Mouse (Mus musculus) heart, embryonic 14.5 days (tissue): ENCODE data around the gene AL607142.1. TPM values are rescaled to one million over a fixed set of nuclear protein-coding genes. Genes with fewer than 3 reads are reported as not detected.

ENCODE experiments used
- ATAC-seq: fragments of 200-750 bp; cut with Nextera tagmentation; 2 replicates; pipeline ENCODE4 v1.8.0; 2017; ENCODE audit warnings: low read depth, moderate TSS enrichment; ENCODE audit not compliant: insufficient number of reproducible peaks, insufficient read depth, low FRiP score
- H3K27ac ChIP-seq, 2 experiments: fragments of 200-500 bp in 1 of 2; fragments of 300-500 bp in 1 of 2; sonication (generic) in 1 of 2; replicated peaks in 1 of 2; 2 replicates each; pipeline ENCODE4 v1.5.1; 2012 to 2014; ENCODE audit warnings: low read depth in 2 of 2, low read length in 2 of 2, control low read depth in 1 of 2, mild to moderate bottlenecking in 1 of 2, mixed read lengths in 1 of 2; ENCODE audit not compliant: control insufficient read depth in 1 of 2, insufficient read depth in 1 of 2
- H3K27me3 ChIP-seq: fragments of 300-500 bp; sonication (generic); 2 replicates; pipeline ENCODE4 v1.6.1; 2014; ENCODE audit warnings: mild to moderate bottlenecking, low read length, control low read depth; ENCODE audit not compliant: control insufficient read depth, insufficient read depth
- H3K36me3 ChIP-seq: fragments of 300-500 bp; sonication (generic); 2 replicates; pipeline ENCODE4 v1.6.1; 2014; ENCODE audit warnings: mild to moderate bottlenecking, control low read depth, low read length, mixed read lengths; ENCODE audit not compliant: control insufficient read depth, insufficient read depth
- H3K4me1 ChIP-seq, 2 experiments: fragments of 200-500 bp in 1 of 2; fragments of 300-500 bp in 1 of 2; sonication (generic) in 1 of 2; 2 replicates each; pipeline ENCODE4 v1.6.1; 2012 to 2014; ENCODE audit warnings: low read length in 2 of 2, control low read depth in 1 of 2, mixed read lengths in 1 of 2; ENCODE audit not compliant: control insufficient read depth in 2 of 2, insufficient read depth in 2 of 2
- H3K4me2 ChIP-seq: fragments of 300-500 bp; sonication (generic); 2 replicates; pipeline ENCODE4 v1.6.1; 2014; ENCODE audit warnings: mild to moderate bottlenecking, low read length
- H3K4me3 ChIP-seq, 2 experiments: fragments of 200-500 bp in 1 of 2; fragments of 300-500 bp in 1 of 2; sonication (generic) in 1 of 2; 2 replicates each; pipeline ENCODE4 v1.5.1; 2012 to 2014; ENCODE audit warnings: low read length in 2 of 2, mild to moderate bottlenecking in 2 of 2, control low read depth in 1 of 2, low read depth in 1 of 2, moderate library complexity in 1 of 2; ENCODE audit not compliant: control insufficient read depth in 1 of 2, insufficient read depth in 1 of 2
- H3K9ac ChIP-seq: fragments of 300-500 bp; sonication (generic); 2 replicates; pipeline ENCODE4 v1.6.1; 2014; ENCODE audit warnings: mild to moderate bottlenecking, low read length
- H3K9me3 ChIP-seq: fragments of 300-500 bp; sonication (generic); 2 replicates; pipeline ENCODE4 v1.6.1; 2016; ENCODE audit warnings: low read length, control low read depth; ENCODE audit not compliant: control insufficient read depth
- WGBS: fragments of 180-500 bp; shearing (Covaris S2); extraction: QIAGEN DNeasy Blood & Tissue Kit; methylation state at CpG from one replicate; pipeline ENCODE4 v1.1.7; 2014; 5-methylcytosine and 5-hydroxymethylcytosine counted together
- polyA plus RNA-seq: library from polyadenylated mRNA; unstranded; fragments of >200 nt; fragmentation: Nextera tagmentation; extraction: Ambion mirVana; gene quantifications from 2 replicates; pipeline ENCODE4 v1.2.1, GENCODE M21; 2014

AL607142.1 gene
- polyA plus RNA-seq, 1 experiment from 2014 or later = not detected

GRCm38 (mm10) chr4:120054145-120054544 is 10.7 kb upstream of the AL607142.1 start:
- Histone ChIP-seq H3K27ac (no peak overlapping the region), H3K36me3 (no peaks in the 10 kb centered on the region), H3K4me1 (no peaks in the 10 kb centered on the region), H3K4me2 (no peak overlapping the region), H3K27me3 (no peaks in the 10 kb centered on the region), H3K9ac (no peak overlapping the region), H3K9me3 (no peaks in the 10 kb centered on the region), H3K4me3 (no peak overlapping the region)
- no peak for ATAC-seq
- 63% methylated on average over 9 of the region's 9 CpGs for WGBS

GRCm38 (mm10) chr4:120056451-120056850 is 8.3 kb upstream of the AL607142.1 start:
- no peak overlapping the region for H3K9ac ChIP-seq
- WGBS = 89% methylated on average over 9 of the region's 9 CpGs
- no peak overlapping the region for H3K27ac ChIP-seq
- H3K4me1 ChIP-seq = no peaks in the 10 kb centered on the region
- H3K36me3 ChIP-seq = no peaks in the 10 kb centered on the region
- H3K9me3 ChIP-seq = no peaks in the 10 kb centered on the region
- no peak overlapping the region for H3K4me3 ChIP-seq
- H3K27me3 ChIP-seq = 0 out of 2 replicates have a peak, but pooled peaks cover 3% of the 10 kb centered on the region
- no peak for ATAC-seq
- no peak overlapping the region for H3K4me2 ChIP-seq

- Histone ChIP-seq H3K4me2 (no peak overlapping the region), H3K9me3 (no peaks in the 10 kb centered on the region), H3K27ac (no peak overlapping the region), H3K27me3 (0 out of 2 replicates have a peak, but pooled peaks cover 3% of the 10 kb centered on the region), H3K36me3 (no peaks in the 10 kb centered on the region), H3K4me1 (no peaks in the 10 kb centered on the region), H3K9ac (no peak overlapping the region), H3K4me3 (no peak overlapping the region)
- ATAC-seq = no peak
- 74% methylated on average over 8 of the region's 8 CpGs for WGBS
Measured at GRCm38 (mm10) chr4:120057529-120057928, 7.3 kb upstream of the AL607142.1 start.

DNA sequence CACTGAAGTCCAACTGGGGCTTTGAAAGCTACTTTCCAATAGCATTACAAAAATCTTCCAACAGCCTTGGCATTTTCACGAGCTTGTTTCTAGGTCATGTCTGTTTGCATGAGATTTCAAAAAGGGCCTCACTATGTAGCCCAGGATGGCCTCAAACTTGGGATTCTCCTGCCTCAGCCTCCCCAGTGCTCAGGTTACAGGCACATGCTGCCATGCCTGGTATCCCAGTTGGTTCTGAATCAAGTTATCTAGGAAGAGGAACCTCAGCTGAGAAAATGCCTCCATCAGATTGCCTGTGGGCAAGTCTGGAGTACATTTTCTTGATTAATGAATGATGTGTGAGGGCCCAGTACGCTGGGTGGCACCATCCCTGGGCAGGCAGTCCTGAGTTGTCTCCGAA is 6.6 kb upstream of the AL607142.1 start:
- ATAC-seq = no peak
- H3K36me3 ChIP-seq = no peaks in the 10 kb centered on the region
- 82% methylated on average over 3 of the region's 3 CpGs for WGBS

DNA sequence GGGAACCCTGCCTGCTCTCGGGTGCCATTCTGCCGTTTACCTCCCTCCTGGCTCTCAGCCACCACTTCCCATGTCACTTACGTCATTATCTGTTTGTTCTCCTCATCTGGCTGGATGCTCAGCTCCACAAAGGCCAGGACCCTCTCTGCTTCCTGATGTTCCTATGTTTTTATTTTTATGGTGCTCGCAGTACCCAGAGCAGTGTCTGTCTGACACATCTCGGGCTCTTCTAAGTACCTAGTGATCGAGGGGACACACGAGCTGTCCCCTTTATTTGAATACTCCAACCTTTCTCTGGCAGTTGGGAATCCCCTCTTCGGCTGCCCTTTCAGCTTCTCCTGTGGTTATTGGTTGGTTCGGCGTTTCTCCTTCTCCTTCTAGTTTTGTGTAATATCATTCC is 6.0 kb upstream of the AL607142.1 start:
- no peak overlapping the region for H3K4me2 ChIP-seq
- H3K9me3 ChIP-seq = no peaks in the 10 kb centered on the region
- no peak overlapping the region for H3K9ac ChIP-seq
- no peak overlapping the region for H3K27ac ChIP-seq
- 0 out of 2 replicates have a peak, but pooled peaks cover 3% of the 10 kb centered on the region for H3K27me3 ChIP-seq
- no peak for ATAC-seq
- H3K4me3 ChIP-seq = no peak overlapping the region
- H3K4me1 ChIP-seq = no peaks in the 10 kb centered on the region
- no peaks in the 10 kb centered on the region for H3K36me3 ChIP-seq
- WGBS = 63% methylated on average over 10 of the region's 10 CpGs

More for the DNA sequence above, 6.6 kb upstream of the AL607142.1 start:
- no peak overlapping the region for H3K9ac ChIP-seq
- H3K9me3 ChIP-seq = no peaks in the 10 kb centered on the region
- H3K4me2 ChIP-seq = no peak overlapping the region
- no peak overlapping the region for H3K4me3 ChIP-seq
- 0 out of 2 replicates have a peak, but pooled peaks cover 3% of the 10 kb centered on the region for H3K27me3 ChIP-seq
- no peak overlapping the region for H3K27ac ChIP-seq
- no peaks in the 10 kb centered on the region for H3K4me1 ChIP-seq

GRCm38 (mm10) chr4:120061727-120062126 is 3.1 kb upstream of the AL607142.1 start:
- H3K4me3 ChIP-seq = no peak overlapping the region
- no peak overlapping the region for H3K9ac ChIP-seq
- no peak for ATAC-seq
- H3K4me1 ChIP-seq = peaks cover 0 to 7% of the 10 kb centered on the region in 2 experiments; a peak in 1 of 4 replicates
- no peaks in the 10 kb centered on the region for H3K9me3 ChIP-seq
- 0 out of 2 replicates have a peak, but pooled peaks cover 3% of the 10 kb centered on the region for H3K27me3 ChIP-seq
- WGBS = 91% methylated on average over 6 of the region's 6 CpGs
- H3K27ac ChIP-seq = no peak overlapping the region
- H3K4me2 ChIP-seq = no peak overlapping the region
- no peaks in the 10 kb centered on the region for H3K36me3 ChIP-seq

- H3K36me3 ChIP-seq = no peaks in the 10 kb centered on the region
- peaks cover 0 to 7% of the 10 kb centered on the region in 2 experiments; a peak in 1 of 4 replicates for H3K4me1 ChIP-seq
- no peak for ATAC-seq
- H3K4me2 ChIP-seq = no peak overlapping the region
- no peak overlapping the region for H3K4me3 ChIP-seq
- no peak overlapping the region for H3K9ac ChIP-seq
- H3K27me3 ChIP-seq = 0 out of 2 replicates have a peak, but pooled peaks cover 3% of the 10 kb centered on the region
- no peak overlapping the region for H3K27ac ChIP-seq
- WGBS = 78% methylated on average over 6 of the region's 6 CpGs
- no peaks in the 10 kb centered on the region for H3K9me3 ChIP-seq
Measured at GRCm38 (mm10) chr4:120062198-120062597, 2.6 kb upstream of the AL607142.1 start.

- peaks cover 0 to 7% of the 10 kb centered on the region in 2 experiments; a peak in 1 of 4 replicates for H3K4me1 ChIP-seq
- no peaks in the 10 kb centered on the region for H3K36me3 ChIP-seq
- no peak overlapping the region for H3K4me3 ChIP-seq
- no peak overlapping the region for H3K27ac ChIP-seq
- no peak overlapping the region for H3K4me2 ChIP-seq
- ATAC-seq = no peak
- H3K9me3 ChIP-seq = no peaks in the 10 kb centered on the region
- WGBS = 89% methylated on average over 11 of the region's 11 CpGs
- no peak overlapping the region for H3K9ac ChIP-seq
- 0 out of 2 replicates have a peak, but pooled peaks cover 3% of the 10 kb centered on the region for H3K27me3 ChIP-seq
Measured at GRCm38 (mm10) chr4:120062754-120063153, 2.0 kb upstream of the AL607142.1 start.
